Mouse (Mus musculus): Measurements from ENCODE around the gene Sos2.
"Not testable (repeated sequence)": the region's sequence is repeated elsewhere in the genome, so short reads cannot be mapped to it uniquely, and the experiment has no call there.

The Sos2 gene

GRCm38 (mm10) chr12:69674576-69675537 lies 6.8 kb downstream of the Sos2 start:
- DNase-seq (ENCODE audit: low read depth, low spot score), result no peak

GRCm38 (mm10) chr12:69674176-69674575 lies 7.5 kb downstream of the Sos2 start:
- DNase-seq (ENCODE audit: low read depth, low spot score), result no peak

- no peak for DNase-seq (ENCODE audit: low read depth, low spot score)
Observed at GRCm38 (mm10) chr12:69666721-69667120, 14.9 kb downstream of the Sos2 start.

GRCm38 (mm10) chr12:69661658-69662057 lies 20.0 kb downstream of the Sos2 start:
- no peak for DNase-seq (ENCODE audit: low read depth, low spot score)

GRCm38 (mm10) chr12:69653973-69654372 lies 27.7 kb downstream of the Sos2 start:
- DNase-seq (ENCODE audit: low read depth, low spot score), result not testable (repeated sequence)

GRCm38 (mm10) chr12:69649511-69649910 lies 32.1 kb downstream of the Sos2 start:
- no peak for DNase-seq (ENCODE audit: low read depth, low spot score)

GRCm38 (mm10) chr12:69645821-69646616 lies 35.6 kb downstream of the Sos2 start:
- no peak for DNase-seq (ENCODE audit: low read depth, low spot score)

GRCm38 (mm10) chr12:69644877-69645276 lies 36.8 kb downstream of the Sos2 start:
- DNase-seq (ENCODE audit: low read depth, low spot score), result no peak

- DNase-seq (ENCODE audit: low read depth, low spot score), result no peak
Observed at GRCm38 (mm10) chr12:69642877-69643276, 38.8 kb downstream of the Sos2 start.

GRCm38 (mm10) chr12:69634761-69635160 lies 46.9 kb downstream of the Sos2 start:
- peak; percentile 44 for DNase-seq (ENCODE audit: low read depth, low spot score)

GRCm38 (mm10) chr12:69618590-69618989 lies 63.1 kb downstream of the Sos2 start:
- DNase-seq (ENCODE audit: low read depth, low spot score), result not testable (repeated sequence)

- no peak for DNase-seq (ENCODE audit: low read depth, low spot score)
Observed at GRCm38 (mm10) chr12:69604367-69604766, 77.3 kb downstream of the Sos2 start.

- no peak for DNase-seq (ENCODE audit: low read depth, low spot score)
Observed at GRCm38 (mm10) chr12:69597446-69597845, 84.2 kb downstream of the Sos2 start.

- no peak for DNase-seq (ENCODE audit: low read depth, low spot score)
Observed at GRCm38 (mm10) chr12:69593130-69593529, 88.5 kb downstream of the Sos2 start.

GRCm38 (mm10) chr12:69583270-69583629 lies 98.4 kb downstream of the Sos2 start:
- DNase-seq (ENCODE audit: low read depth, low spot score), result no peak

GRCm38 (mm10) chr12:69582613-69583269 lies 98.9 kb downstream of the Sos2 start, which contains the start of gene Vcpkmt:
Vcpkmt (minus strand) TSS chr12:69583028.
- DNase-seq (ENCODE audit: low read depth, low spot score), result peak; percentile 97

- no peak for DNase-seq (ENCODE audit: low read depth, low spot score)
Observed at GRCm38 (mm10) chr12:69582216-69582612, 99.4 kb downstream of the Sos2 start.

- no peak for DNase-seq (ENCODE audit: low read depth, low spot score)
Observed at GRCm38 (mm10) chr12:69579623-69580022, 102.0 kb downstream of the Sos2 start.

- DNase-seq (ENCODE audit: low read depth, low spot score), result peak; percentile 43
Observed at GRCm38 (mm10) chr12:69576120-69576627, 105.5 kb downstream of the Sos2 start.

- DNase-seq (ENCODE audit: low read depth, low spot score), result peak; percentile 84
Observed at GRCm38 (mm10) chr12:69573916-69574881, 107.5 kb downstream of the Sos2 start.

Data from ZHBTc4 (cell line).